Mouse (Mus musculus): Measurements from ENCODE around the gene Styk1. TPM values are rescaled to one million over a fixed set of nuclear protein-coding genes. Genes with fewer than 3 reads are reported as not detected.
A peak's percentile ranks its signal among the peaks of the same experiment; 100 is the strongest.

Gene Styk1
- not detected for polyA plus RNA-seq (2017; shearing (Covaris generic))

DNA sequence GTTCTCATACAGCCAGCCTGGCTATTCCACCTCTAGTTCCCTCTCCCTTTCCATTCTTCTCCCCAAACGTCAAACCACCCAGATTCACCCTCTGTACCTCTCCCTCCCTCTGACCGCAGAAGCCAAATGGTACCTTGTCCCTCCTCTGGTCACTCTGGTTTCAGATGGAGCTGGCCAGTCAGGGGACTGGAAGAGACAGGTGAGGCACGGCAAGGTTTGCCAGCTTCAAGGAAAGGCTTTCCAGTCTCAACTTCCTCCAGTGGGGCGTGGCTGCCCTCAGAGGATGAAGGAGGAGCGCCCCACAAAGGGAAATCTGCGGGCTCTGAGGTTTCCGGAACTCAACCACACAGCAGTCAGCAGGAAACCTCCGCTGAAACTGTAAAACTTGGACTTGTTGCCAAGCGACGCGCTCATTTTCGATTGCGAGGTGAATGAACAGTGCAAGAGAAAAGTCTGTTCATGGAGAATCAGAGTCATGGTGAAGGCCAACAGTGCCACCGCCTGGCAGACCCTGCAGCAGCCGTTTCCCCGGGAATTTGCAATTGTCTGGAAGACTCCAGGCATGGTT lies at the start of gene Styk1:
TSS of gene Styk1 (minus strand) at position 246 of the 568 bp plus-strand sequence.
- ATAC-seq, result peak; percentile 96

GRCm38 (mm10) chr6:131403036-131403435 lies 49.6 kb upstream of the Styk1 start:
- no peak for ATAC-seq

- ATAC-seq, result no peak
Measured at GRCm38 (mm10) chr6:131402606-131403005, 49.2 kb upstream of the Styk1 start.

DNA sequence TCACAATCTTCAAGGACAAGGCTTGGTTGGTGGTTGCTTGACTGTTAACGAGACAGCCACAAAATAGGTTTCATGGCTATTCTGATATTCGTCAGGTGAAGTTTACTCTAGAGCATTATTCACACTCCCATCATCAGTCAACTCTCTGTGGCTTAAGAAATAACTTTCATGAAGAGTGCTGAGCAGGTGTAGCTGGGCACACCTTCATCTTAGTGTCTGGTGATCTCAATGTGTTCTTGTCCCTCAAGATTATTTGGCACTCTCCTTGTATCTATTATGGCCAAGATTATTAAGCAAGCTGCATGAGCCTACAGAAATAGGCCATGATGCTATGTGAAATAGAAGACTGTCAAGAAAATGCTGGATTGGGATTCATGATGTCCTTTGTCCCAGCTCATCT lies 47.9 kb upstream of the Styk1 start:
- no peak for ATAC-seq

GRCm38 (mm10) chr6:131396650-131397049 lies 43.3 kb upstream of the Styk1 start:
- no peak for ATAC-seq

GRCm38 (mm10) chr6:131393873-131394660 lies 40.7 kb upstream of the Styk1 start:
- ATAC-seq, result no peak

GRCm38 (mm10) chr6:131388040-131389021 lies 34.9 kb upstream of the Styk1 start, which contains the start of gene Ybx3:
Gene Ybx3, minus strand, starts transcription at chr6:131388476.
- ATAC-seq, result peak; percentile 84

- peak; percentile 37 for ATAC-seq
Measured at GRCm38 (mm10) chr6:131387221-131388039, 34.0 kb upstream of the Styk1 start.

GRCm38 (mm10) chr6:131386416-131387019 lies 33.1 kb upstream of the Styk1 start:
- no peak for ATAC-seq

GRCm38 (mm10) chr6:131385469-131385868 lies 32.1 kb upstream of the Styk1 start:
- ATAC-seq, result no peak

DNA sequence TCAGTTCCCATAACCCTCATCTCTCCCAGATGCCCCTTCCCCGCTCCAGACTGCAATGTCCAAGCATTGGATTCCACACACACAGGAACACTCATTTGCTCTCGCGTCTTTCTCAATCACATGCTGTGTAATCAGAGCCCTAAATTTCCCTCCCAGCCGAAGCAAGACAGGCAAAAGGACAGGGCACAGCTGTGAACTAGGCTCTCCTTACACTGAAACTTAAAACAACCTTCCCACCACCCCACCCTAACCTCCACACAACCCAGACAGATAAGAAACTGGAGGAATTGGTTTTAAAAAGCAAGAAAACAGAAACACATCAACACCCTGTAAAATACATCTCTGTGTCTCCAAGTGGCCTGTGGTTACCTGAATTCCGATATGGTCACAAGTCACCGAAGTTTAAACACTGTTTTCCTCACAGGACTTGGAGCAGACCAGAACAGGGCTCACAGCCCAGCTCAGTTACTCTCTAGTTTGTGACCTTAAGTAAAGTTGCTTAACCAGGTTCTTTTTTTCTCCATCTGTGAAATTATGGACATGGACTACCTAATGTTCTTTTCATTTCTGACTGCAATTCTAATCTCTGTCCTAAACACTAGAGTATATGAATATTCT lies 30.4 kb upstream of the Styk1 start:
- ATAC-seq, result no peak

DNA sequence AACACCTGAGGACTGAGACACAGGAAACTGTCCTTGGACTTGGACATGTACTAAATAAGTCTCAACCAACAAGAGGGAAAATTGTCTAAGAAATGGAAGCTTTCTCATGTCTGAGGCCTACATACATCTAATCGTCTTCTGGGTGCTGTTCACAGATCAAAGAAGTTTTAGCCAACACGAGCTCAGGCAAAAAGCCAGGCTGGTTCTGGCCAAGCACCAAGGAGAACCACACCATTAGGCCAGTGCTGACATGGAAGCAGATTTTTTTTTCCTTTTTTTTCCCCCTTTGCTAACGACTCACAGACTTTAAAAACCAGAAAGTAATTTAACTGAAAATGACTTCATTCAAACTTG lies 29.6 kb upstream of the Styk1 start:
- no peak for ATAC-seq

DNA sequence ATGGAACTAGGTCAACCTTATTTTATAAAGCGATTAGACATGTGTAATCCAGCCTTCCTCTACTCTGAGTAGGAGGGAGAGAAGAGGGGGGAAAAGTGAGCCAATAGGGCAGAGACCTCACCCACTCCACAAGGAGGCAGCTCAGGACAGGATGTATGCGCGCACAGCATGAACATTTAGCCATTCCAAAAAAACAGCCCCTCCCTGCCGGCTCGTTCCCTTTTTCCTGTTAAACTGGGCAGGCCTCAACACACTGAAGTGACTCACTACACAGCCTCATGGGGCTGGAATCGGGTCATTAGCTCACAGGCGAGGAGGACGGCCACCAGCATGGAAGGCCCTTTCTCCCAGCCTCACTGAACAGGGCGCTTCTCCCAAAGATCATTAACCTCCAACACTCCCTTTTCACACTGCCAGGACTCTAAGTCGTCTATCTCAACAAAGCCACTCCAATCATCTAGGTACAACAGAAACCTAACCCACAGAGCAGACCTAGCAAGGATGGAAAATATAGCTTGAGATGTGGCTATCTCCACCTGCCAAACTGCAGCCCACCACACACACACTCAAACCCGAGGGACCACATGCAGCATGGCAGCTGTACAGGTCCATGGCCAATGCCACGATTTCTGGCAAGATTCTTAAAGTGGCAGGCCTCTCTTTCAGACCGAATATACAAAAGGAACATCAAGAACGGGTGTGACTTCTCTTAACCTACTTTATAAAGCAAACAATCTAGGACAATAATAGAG lies 29.0 kb upstream of the Styk1 start:
- no peak for ATAC-seq

GRCm38 (mm10) chr6:131378858-131379428 lies 25.5 kb upstream of the Styk1 start:
- no peak for ATAC-seq

GRCm38 (mm10) chr6:131377378-131377777 lies 24.0 kb upstream of the Styk1 start:
- no peak for ATAC-seq

GRCm38 (mm10) chr6:131374594-131375340 lies 21.4 kb upstream of the Styk1 start:
- no peak for ATAC-seq

DNA sequence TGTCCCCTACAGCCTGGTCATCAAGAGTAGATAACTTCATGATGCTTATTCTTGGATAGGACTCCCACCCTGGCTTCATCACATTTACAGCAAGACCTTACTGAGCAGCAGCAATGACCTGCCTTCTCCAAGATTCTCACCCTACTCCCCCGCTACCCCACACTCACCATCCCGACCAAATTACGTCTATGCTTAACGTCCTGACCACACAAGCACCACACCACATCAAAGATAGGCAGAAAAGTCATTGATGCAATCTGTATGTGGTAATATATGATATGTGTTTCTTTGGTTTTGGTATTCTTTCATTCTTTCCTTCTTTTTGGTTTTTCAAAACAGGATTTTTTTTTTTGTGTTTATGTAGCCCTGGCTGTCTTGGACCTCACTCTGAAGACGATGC lies 19.8 kb upstream of the Styk1 start:
- no peak for ATAC-seq

DNA sequence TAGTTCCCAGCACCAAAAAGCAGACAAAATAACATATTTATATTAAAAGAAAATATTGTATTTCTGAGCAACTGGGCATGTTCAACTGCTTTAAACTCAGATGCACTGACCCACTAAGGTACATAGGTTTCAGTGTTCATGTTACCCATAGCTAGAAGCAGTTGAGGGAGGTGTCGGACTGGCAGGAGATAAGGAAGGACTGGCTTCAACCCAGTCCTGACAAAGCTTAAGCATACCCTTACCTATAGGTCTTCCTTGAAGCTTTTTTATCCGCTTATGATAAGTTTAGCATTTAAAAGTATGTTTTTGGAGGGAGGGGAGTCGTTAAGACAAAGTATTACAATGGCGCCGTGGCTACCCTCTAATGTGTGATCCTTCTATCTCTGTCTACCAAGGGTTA lies 17.4 kb upstream of the Styk1 start:
- ATAC-seq, result no peak

GRCm38 (mm10) chr6:131369866-131370616 lies 16.6 kb upstream of the Styk1 start:
- ATAC-seq, result no peak
